Mouse (Mus musculus): ENCODE results near the gene Tdp2. TPM values are rescaled to one million over a fixed set of nuclear protein-coding genes. Genes with fewer than 3 reads are reported as not detected.
A peak's percentile ranks its signal among the peaks of the same experiment; 100 is the strongest.

Tdp2 gene
- total and polyA plus RNA-seq, 2 experiments from 2014 or later, result 17.4 to 24.2 TPM

DNA sequence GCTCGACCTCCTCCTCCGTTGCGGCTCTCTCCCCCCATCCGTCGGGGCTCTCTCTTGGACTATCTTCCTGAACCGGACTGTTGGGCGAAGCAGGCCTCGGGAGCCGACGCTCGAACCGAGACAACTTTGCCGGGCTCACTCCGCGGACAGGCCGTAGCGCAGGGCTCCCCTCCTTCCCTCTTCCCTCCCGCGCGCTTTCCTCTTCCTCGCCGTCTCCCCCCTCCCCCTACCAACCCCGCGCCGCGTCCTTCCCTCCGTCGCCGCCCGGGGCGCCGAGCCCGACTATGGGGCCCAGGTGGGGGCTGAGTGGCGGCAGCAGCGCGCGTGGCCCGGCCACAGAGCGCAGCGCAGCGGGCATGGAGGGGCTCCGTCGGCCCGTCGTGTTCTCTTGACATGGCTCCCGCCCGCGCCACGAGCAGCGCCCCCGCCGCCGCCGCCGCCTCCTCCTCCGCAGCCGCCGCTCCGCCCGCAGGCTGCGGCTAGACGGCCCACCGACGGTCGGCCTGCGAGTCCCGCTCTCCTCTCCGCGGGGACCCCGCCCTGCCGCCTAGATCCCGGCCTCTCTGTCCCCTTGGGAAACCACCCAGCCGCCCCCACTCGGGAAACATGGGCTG is 30.1 kb upstream of the Tdp2 start, which contains the start of gene BC005537:
TSS of gene BC005537 (plus strand) at position 350 of the 614 bp plus-strand sequence.
- Histone ChIP-seq H3K9me3 (replicated peaks; ENCODE audit: control insufficient read depth, low read length) (no peaks in the 10 kb centered on the region), H3K36me3 (replicated peaks; ENCODE audit: control insufficient read depth, insufficient read depth, low read length) (peaks cover 3% of the 10 kb centered on the region; the same call in 1 of the 2 replicates), H3K4me1 (ENCODE audit: control insufficient read depth, insufficient read depth) (peaks cover 26% of the 10 kb centered on the region), H3K27me3 (ENCODE audit: control insufficient read depth, insufficient read depth, low read length) (no peaks in the 10 kb centered on the region), H3K4me3 (ENCODE audit: low read depth, low read length) (peak within 1 kb of the TSS; percentile 92), H3K4me2 (ENCODE audit: low read depth, low read length) (peak within 1 kb of the TSS; percentile 86), H3K9ac (replicated peaks; ENCODE audit: low read depth, low read length) (peak within 1 kb of the TSS; percentile 98), H3K27ac (ENCODE audit: low read depth) (peak within 1 kb of the TSS; percentile 100)
- DNase-seq (ENCODE audit: low spot score) (peak; percentile 39), ATAC-seq (ENCODE audit: insufficient read depth, low read depth) (peak; percentile 68)
- no peak for TF ChIP-seq EP300 (IDR thresholded peaks at IDR 0.05; ENCODE audit: low read depth)
- peak; percentile 10; the same call in 1 of the 2 replicates for TF ChIP-seq CTCF (IDR thresholded peaks at IDR 0.05; ENCODE audit: low read depth)
- under 1% methylated on average over 44 of the region's 74 CpGs for WGBS

- no peak for ATAC-seq (ENCODE audit: insufficient read depth, low read depth)
- DNase-seq (ENCODE audit: low spot score), result no peak
- Histone ChIP-seq H3K27ac (ENCODE audit: low read depth) (peak overlapping the region; percentile 100), H3K27me3 (ENCODE audit: control insufficient read depth, insufficient read depth, low read length) (no peaks in the 10 kb centered on the region), H3K4me2 (ENCODE audit: low read depth, low read length) (peak overlapping the region; percentile 79), H3K9me3 (replicated peaks; ENCODE audit: control insufficient read depth, low read length) (no peaks in the 10 kb centered on the region), H3K4me1 (ENCODE audit: control insufficient read depth, insufficient read depth) (peaks cover 26% of the 10 kb centered on the region), H3K36me3 (replicated peaks; ENCODE audit: control insufficient read depth, insufficient read depth, low read length) (peaks cover 9% of the 10 kb centered on the region), H3K9ac (replicated peaks; ENCODE audit: low read depth, low read length) (peak overlapping the region; percentile 98), H3K4me3 (ENCODE audit: low read depth, low read length) (peak overlapping the region; percentile 92)
- 0% methylated on average over 26 of the region's 26 CpGs for WGBS
- TF ChIP-seq CTCF (IDR thresholded peaks at IDR 0.05; ENCODE audit: low read depth), result no peak
- no peak for TF ChIP-seq EP300 (IDR thresholded peaks at IDR 0.05; ENCODE audit: low read depth)
These were observed 29.3 kb upstream of the Tdp2 start for GRCm38 (mm10) chr13:24802131-24802691.

DNA sequence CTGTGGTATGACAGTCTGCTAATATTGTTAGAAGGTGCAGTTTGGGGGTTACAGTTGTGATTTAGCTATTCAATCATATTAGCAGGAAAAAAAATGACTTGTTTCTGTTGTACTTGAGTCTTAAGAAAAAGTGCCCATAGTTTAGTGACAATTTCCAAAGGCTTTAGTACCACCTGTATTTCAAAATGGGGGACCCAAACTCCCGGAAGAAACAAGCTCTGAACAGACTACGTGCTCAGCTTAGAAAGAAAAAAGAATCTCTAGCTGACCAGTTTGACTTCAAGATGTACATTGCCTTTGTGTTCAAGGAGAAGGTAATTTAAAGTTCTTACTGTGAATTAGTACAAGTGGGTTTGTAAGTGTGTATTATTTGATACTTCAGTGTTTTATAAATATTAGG is 28.3 kb upstream of the Tdp2 start:
- DNase-seq (ENCODE audit: low spot score) (peak; percentile 25), ATAC-seq (ENCODE audit: insufficient read depth, low read depth) (no peak)
- H3K4me1 ChIP-seq (ENCODE audit: control insufficient read depth, insufficient read depth), result peaks cover 26% of the 10 kb centered on the region
- H3K4me2 ChIP-seq (ENCODE audit: low read depth, low read length), result peak overlapping the region; percentile 79
- peak overlapping the region; percentile 92 for H3K4me3 ChIP-seq (ENCODE audit: low read depth, low read length)
- H3K27ac ChIP-seq (ENCODE audit: low read depth), result 0 out of 2 replicates have a peak overlapping the region, but pooled peaks have one; percentile 15
- H3K9me3 ChIP-seq (replicated peaks; ENCODE audit: control insufficient read depth, low read length), result no peaks in the 10 kb centered on the region
- WGBS, result 1% methylated on average over 2 of the region's 2 CpGs
- H3K36me3 ChIP-seq (replicated peaks; ENCODE audit: control insufficient read depth, insufficient read depth, low read length), result peaks cover 18% of the 10 kb centered on the region
- no peaks in the 10 kb centered on the region for H3K27me3 ChIP-seq (ENCODE audit: control insufficient read depth, insufficient read depth, low read length)
- TF ChIP-seq CTCF (IDR thresholded peaks at IDR 0.05; ENCODE audit: low read depth) (no peak), EP300 (IDR thresholded peaks at IDR 0.05; ENCODE audit: low read depth) (no peak)
- H3K9ac ChIP-seq (replicated peaks; ENCODE audit: low read depth, low read length), result peak overlapping the region; percentile 98

DNA sequence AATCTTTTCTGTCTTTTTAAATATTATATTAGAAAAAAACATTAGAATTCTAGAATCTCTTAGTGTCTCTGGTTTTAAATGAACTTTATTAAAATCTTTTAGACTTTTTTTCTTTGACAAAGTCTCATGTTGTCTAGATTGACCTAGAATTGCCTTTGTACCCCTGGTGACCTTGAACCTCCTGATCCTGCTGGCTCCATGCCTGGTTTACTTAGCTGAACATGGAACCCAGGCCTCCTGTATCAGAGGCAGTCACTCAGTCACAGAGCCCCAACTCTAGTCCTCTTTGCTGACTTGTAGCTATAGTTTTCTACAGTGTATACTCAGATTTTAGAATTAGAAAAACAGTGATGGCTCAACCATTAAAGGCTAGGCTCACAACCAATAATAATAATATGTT is 25.4 kb upstream of the Tdp2 start:
- Histone ChIP-seq H3K9me3 (replicated peaks; ENCODE audit: control insufficient read depth, low read length) (no peaks in the 10 kb centered on the region), H3K27me3 (ENCODE audit: control insufficient read depth, insufficient read depth, low read length) (no peaks in the 10 kb centered on the region), H3K9ac (replicated peaks; ENCODE audit: low read depth, low read length) (no peak overlapping the region), H3K4me2 (ENCODE audit: low read depth, low read length) (no peak overlapping the region), H3K27ac (ENCODE audit: low read depth) (no peak overlapping the region), H3K36me3 (replicated peaks; ENCODE audit: control insufficient read depth, insufficient read depth, low read length) (peaks cover 47% of the 10 kb centered on the region), H3K4me1 (ENCODE audit: control insufficient read depth, insufficient read depth) (peaks cover 22% of the 10 kb centered on the region), H3K4me3 (ENCODE audit: low read depth, low read length) (no peak overlapping the region)
- ATAC-seq (ENCODE audit: insufficient read depth, low read depth), result no peak
- DNase-seq (ENCODE audit: low spot score), result peak; percentile 25
- no peak for TF ChIP-seq EP300 (IDR thresholded peaks at IDR 0.05; ENCODE audit: low read depth)
- no peak for TF ChIP-seq CTCF (IDR thresholded peaks at IDR 0.05; ENCODE audit: low read depth)

DNA sequence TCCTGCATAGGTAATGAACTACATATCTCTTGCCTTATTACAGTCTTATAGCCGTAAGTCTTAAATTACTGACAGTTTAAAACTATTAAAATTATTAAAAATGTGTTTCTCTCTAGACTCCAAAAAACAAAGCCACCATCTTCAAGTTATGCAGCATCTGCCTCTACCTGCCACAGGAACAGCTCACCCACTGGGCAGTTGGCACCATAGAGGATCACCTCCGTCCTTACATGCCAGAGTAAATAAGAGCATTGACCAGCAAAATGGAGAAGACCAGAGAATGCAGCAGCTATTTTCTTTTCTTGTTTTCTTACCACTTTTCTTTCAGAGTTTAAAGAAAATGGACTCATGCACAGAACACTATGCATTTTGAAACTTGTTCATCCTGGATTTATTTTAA is 19.0 kb upstream of the Tdp2 start:
- H3K4me3 ChIP-seq (ENCODE audit: low read depth, low read length), result no peak overlapping the region
- H3K9me3 ChIP-seq (replicated peaks; ENCODE audit: control insufficient read depth, low read length), result no peaks in the 10 kb centered on the region
- no peak overlapping the region for H3K9ac ChIP-seq (replicated peaks; ENCODE audit: low read depth, low read length)
- 89% methylated on average over 2 of the region's 2 CpGs for WGBS
- no peaks in the 10 kb centered on the region for H3K4me1 ChIP-seq (ENCODE audit: control insufficient read depth, insufficient read depth)
- no peak overlapping the region for H3K27ac ChIP-seq (ENCODE audit: low read depth)
- TF ChIP-seq EP300 (IDR thresholded peaks at IDR 0.05; ENCODE audit: low read depth), result no peak
- no peak overlapping the region for H3K4me2 ChIP-seq (ENCODE audit: low read depth, low read length)
- H3K36me3 ChIP-seq (replicated peaks; ENCODE audit: control insufficient read depth, insufficient read depth, low read length), result peaks cover 69% of the 10 kb centered on the region
- H3K27me3 ChIP-seq (ENCODE audit: control insufficient read depth, insufficient read depth, low read length), result no peaks in the 10 kb centered on the region
- DNase-seq (ENCODE audit: low spot score), result no peak
- ATAC-seq (ENCODE audit: insufficient read depth, low read depth), result no peak
